Mouse (Mus musculus): ENCODE data around the gene Elof1. TPM values are rescaled to one million over a fixed set of nuclear protein-coding genes. Genes with fewer than 3 reads are reported as not detected.

The Elof1 gene
- polyA plus RNA-seq, 1 experiment from 2014 or later: 157 TPM

DNA sequence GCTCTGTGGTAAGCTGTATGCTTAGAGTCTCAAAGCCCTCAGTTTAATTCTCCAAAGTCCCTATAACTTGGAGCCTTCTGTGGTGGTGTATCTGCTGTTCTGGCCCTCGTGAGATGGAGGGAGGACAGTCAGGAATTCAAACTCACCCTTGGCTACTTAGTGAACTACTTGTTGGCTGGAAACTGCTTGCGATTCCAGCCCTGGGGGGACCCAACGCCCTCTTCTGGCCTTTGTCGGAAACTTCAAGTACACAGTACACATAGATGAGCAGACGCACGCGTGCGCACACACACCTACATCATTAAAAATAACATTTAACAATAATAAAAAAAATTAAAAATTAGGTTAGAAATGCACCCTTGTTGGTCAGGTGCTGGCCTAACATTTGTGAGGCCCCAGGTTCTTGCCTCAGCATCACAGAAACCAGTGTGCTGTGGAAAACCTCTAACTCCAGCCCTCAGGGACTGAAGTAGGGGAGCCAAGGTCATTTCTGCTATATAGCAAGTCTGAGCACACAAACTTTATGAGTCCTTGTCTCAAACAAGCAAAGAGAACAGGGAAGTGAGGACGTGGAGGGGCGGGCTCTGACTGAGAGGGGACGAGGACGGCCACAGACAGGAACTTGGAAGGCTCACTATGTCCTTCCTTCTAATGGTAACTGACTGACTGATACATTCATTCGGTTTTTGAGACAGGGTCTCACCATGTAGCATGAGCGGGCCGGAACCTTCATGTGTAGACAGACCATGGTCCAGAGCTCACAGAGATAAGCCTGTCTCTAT, 8.5 kb upstream of the Elof1 start:
- Histone ChIP-seq H3K4me2 (ENCODE audit: low read depth, low read length) (no peak overlapping the region), H3K9ac (ENCODE audit: low read depth, low read length) (no peak overlapping the region), H3K36me3 (ENCODE audit: control insufficient read depth, insufficient read depth, low read length) (no peaks in the 10 kb centered on the region), H3K27ac (ENCODE audit: low read length) (no peak overlapping the region), H3K9me3 (ENCODE audit: control insufficient read depth, low read length) (no peaks in the 10 kb centered on the region), H3K4me3 (ENCODE audit: low read length) (no peak overlapping the region), H3K4me1 (ENCODE audit: control insufficient read depth, insufficient read depth, low read length) (no peaks in the 10 kb centered on the region), H3K27me3 (replicated peaks; ENCODE audit: control insufficient read depth, insufficient read depth, low read length) (no peaks in the 10 kb centered on the region)
- 82% methylated on average over 15 of the region's 15 CpGs for WGBS
- ATAC-seq: no peak; the same call in 1 of the 2 replicates

- Histone ChIP-seq H3K27me3 (replicated peaks; ENCODE audit: control insufficient read depth, insufficient read depth, low read length) (no peaks in the 10 kb centered on the region), H3K27ac (ENCODE audit: low read length) (no peak overlapping the region), H3K9me3 (ENCODE audit: control insufficient read depth, low read length) (no peaks in the 10 kb centered on the region), H3K4me1 (ENCODE audit: control insufficient read depth, insufficient read depth, low read length) (no peaks in the 10 kb centered on the region), H3K36me3 (ENCODE audit: control insufficient read depth, insufficient read depth, low read length) (no peaks in the 10 kb centered on the region), H3K9ac (ENCODE audit: low read depth, low read length) (no peak overlapping the region), H3K4me3 (ENCODE audit: low read length) (no peak overlapping the region), H3K4me2 (ENCODE audit: low read depth, low read length) (no peak overlapping the region)
- WGBS: 87% methylated on average over 3 of the region's 3 CpGs
- ATAC-seq: no peak
These were observed 7.2 kb upstream of the Elof1 start for GRCm38 (mm10) chr9:22124169-22124568.

DNA sequence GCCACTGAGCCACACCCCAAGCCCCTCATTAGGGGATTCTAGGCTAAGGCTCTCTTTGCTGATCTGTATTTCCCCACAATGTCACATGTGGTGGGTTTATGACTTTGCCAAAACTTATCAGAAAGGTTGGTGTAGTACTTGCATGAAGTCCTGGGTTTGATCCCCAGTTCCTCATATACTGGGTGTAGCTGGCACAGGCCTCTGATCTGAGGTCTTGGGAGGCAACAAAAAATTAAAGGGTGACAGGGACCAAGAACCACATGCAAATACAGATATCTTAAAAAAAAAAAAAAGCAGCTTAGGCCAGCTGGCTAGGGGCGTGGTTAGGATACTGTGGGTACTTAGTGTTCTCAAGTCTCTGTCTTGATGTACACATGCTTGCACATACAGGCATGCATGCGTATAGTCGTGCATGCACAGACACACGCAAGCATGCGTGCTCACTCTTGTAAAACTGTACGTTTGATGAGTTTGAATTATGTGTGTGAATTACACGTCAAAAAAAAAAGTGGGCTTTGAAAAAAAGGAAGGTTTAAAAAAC, 6.2 kb upstream of the Elof1 start:
- H3K36me3 ChIP-seq (ENCODE audit: control insufficient read depth, insufficient read depth, low read length): no peaks in the 10 kb centered on the region
- WGBS: 80% methylated on average over 7 of the region's 7 CpGs
- H3K4me1 ChIP-seq (ENCODE audit: control insufficient read depth, insufficient read depth, low read length): no peaks in the 10 kb centered on the region
- H3K4me2 ChIP-seq (ENCODE audit: low read depth, low read length): no peak overlapping the region
- no peak for ATAC-seq
- H3K27me3 ChIP-seq (replicated peaks; ENCODE audit: control insufficient read depth, insufficient read depth, low read length): no peaks in the 10 kb centered on the region
- H3K4me3 ChIP-seq (ENCODE audit: low read length): no peak overlapping the region
- H3K27ac ChIP-seq (ENCODE audit: low read length): no peak overlapping the region
- no peak overlapping the region for H3K9ac ChIP-seq (ENCODE audit: low read depth, low read length)
- no peaks in the 10 kb centered on the region for H3K9me3 ChIP-seq (ENCODE audit: control insufficient read depth, low read length)

- ATAC-seq: no peak
- no peak overlapping the region for H3K27ac ChIP-seq (ENCODE audit: low read length)
- no peak overlapping the region for H3K4me2 ChIP-seq (ENCODE audit: low read depth, low read length)
- H3K36me3 ChIP-seq (ENCODE audit: control insufficient read depth, insufficient read depth, low read length): no peaks in the 10 kb centered on the region
- H3K4me1 ChIP-seq (ENCODE audit: control insufficient read depth, insufficient read depth, low read length): no peaks in the 10 kb centered on the region
- H3K9ac ChIP-seq (ENCODE audit: low read depth, low read length): no peak overlapping the region
- H3K4me3 ChIP-seq (ENCODE audit: low read length): no peak overlapping the region
- 69% methylated on average over 3 of the region's 3 CpGs for WGBS
- no peaks in the 10 kb centered on the region for H3K27me3 ChIP-seq (replicated peaks; ENCODE audit: control insufficient read depth, insufficient read depth, low read length)
- no peaks in the 10 kb centered on the region for H3K9me3 ChIP-seq (ENCODE audit: control insufficient read depth, low read length)
These were observed 5.0 kb upstream of the Elof1 start for GRCm38 (mm10) chr9:22122005-22122404.

GRCm38 (mm10) chr9:22121545-22121944, 4.6 kb upstream of the Elof1 start:
- Histone ChIP-seq H3K4me2 (ENCODE audit: low read depth, low read length) (no peak overlapping the region), H3K4me3 (ENCODE audit: low read length) (no peak overlapping the region), H3K36me3 (ENCODE audit: control insufficient read depth, insufficient read depth, low read length) (no peaks in the 10 kb centered on the region), H3K27me3 (replicated peaks; ENCODE audit: control insufficient read depth, insufficient read depth, low read length) (no peaks in the 10 kb centered on the region), H3K27ac (ENCODE audit: low read length) (no peak overlapping the region), H3K9ac (ENCODE audit: low read depth, low read length) (no peak overlapping the region), H3K4me1 (ENCODE audit: control insufficient read depth, insufficient read depth, low read length) (no peaks in the 10 kb centered on the region), H3K9me3 (ENCODE audit: control insufficient read depth, low read length) (no peaks in the 10 kb centered on the region)
- ATAC-seq: no peak

- no peak overlapping the region for H3K4me3 ChIP-seq (ENCODE audit: low read length)
- no peaks in the 10 kb centered on the region for H3K27me3 ChIP-seq (replicated peaks; ENCODE audit: control insufficient read depth, insufficient read depth, low read length)
- H3K36me3 ChIP-seq (ENCODE audit: control insufficient read depth, insufficient read depth, low read length): no peaks in the 10 kb centered on the region
- H3K9me3 ChIP-seq (ENCODE audit: control insufficient read depth, low read length): no peaks in the 10 kb centered on the region
- no peak for ATAC-seq
- 87% methylated on average over 4 of the region's 4 CpGs for WGBS
- H3K4me2 ChIP-seq (ENCODE audit: low read depth, low read length): no peak overlapping the region
- H3K27ac ChIP-seq (ENCODE audit: low read length): no peak overlapping the region
- no peak overlapping the region for H3K9ac ChIP-seq (ENCODE audit: low read depth, low read length)
- peaks cover 5% of the 10 kb centered on the region for H3K4me1 ChIP-seq (ENCODE audit: control insufficient read depth, insufficient read depth, low read length)
These were observed 2.6 kb upstream of the Elof1 start for GRCm38 (mm10) chr9:22119543-22119942.

DNA sequence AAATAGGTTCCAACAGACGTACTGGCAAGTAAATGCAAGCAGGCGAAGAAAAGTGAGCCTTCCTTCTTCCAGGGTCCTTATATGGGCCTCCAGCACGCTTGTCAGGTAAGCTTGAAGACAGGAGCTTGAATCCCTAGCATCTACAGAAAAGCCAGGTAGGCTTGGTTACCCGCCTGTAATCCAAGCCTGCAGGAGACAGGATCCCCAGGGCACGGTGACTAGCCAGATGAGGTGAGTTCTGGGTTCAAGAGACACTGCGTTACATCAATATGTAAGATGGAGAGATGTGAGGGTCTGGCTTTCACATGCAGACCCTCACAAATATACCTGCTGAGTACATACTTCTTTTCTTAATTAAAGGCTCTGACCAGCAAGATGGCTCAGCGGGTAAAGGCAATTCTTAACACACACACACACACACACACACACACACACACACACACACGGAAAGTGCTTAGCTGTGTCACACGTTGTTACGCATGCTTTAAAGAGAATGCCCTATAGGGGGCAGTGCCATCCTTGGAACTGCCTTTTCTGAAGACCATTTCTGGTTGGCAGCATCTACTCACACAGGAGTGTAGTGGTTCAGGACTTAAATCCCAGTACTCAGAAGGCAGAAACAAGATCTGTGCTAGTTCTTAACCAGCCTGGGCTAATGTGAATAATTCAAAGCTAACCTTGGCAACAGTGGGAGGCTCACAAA, 933 bp upstream of the Elof1 start:
- H3K9me3 ChIP-seq (ENCODE audit: control insufficient read depth, low read length): no peaks in the 10 kb centered on the region
- ATAC-seq: no peak
- H3K36me3 ChIP-seq (ENCODE audit: control insufficient read depth, insufficient read depth, low read length): peaks cover 10% of the 10 kb centered on the region; the same call in 1 of the 2 replicates
- no peaks in the 10 kb centered on the region for H3K27me3 ChIP-seq (replicated peaks; ENCODE audit: control insufficient read depth, insufficient read depth, low read length)
- no peak overlapping the region for H3K27ac ChIP-seq (ENCODE audit: low read length)
- peak overlapping the region; percentile 69 for H3K4me2 ChIP-seq (ENCODE audit: low read depth, low read length)
- no peak overlapping the region for H3K9ac ChIP-seq (ENCODE audit: low read depth, low read length)
- 38% methylated on average over 10 of the region's 10 CpGs for WGBS
- peaks cover 5% of the 10 kb centered on the region for H3K4me1 ChIP-seq (ENCODE audit: control insufficient read depth, insufficient read depth, low read length)
- H3K4me3 ChIP-seq (ENCODE audit: low read length): peak overlapping the region; percentile 88

DNA sequence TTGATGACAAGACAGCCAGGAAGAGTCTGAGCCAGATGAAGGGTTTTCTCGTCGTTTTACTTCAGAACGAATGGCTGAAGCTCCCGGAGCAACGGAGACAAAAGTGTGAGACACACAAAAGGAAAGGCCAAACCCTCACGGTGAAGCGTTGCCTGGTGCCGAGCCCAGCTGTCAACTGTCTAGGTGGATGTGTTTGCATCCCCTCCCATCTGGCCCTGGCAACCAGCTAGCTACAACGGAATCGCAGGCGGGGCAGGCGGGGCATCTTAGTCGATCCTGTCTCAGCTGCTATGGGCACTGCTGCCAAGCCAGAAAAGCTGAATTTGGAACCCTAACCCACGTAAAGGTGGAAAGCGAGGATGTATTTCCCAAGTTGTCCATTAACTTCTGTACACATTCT, 886 bp downstream of the Elof1 start:
- no peak overlapping the region for H3K27ac ChIP-seq (ENCODE audit: low read length)
- ATAC-seq: no peak
- H3K9ac ChIP-seq (ENCODE audit: low read depth, low read length): peak overlapping the region; percentile 94
- peak overlapping the region; percentile 84 for H3K4me2 ChIP-seq (ENCODE audit: low read depth, low read length)
- peaks cover 5% of the 10 kb centered on the region for H3K4me1 ChIP-seq (ENCODE audit: control insufficient read depth, insufficient read depth, low read length)
- peaks cover 19% of the 10 kb centered on the region for H3K36me3 ChIP-seq (ENCODE audit: control insufficient read depth, insufficient read depth, low read length)
- no peaks in the 10 kb centered on the region for H3K9me3 ChIP-seq (ENCODE audit: control insufficient read depth, low read length)
- WGBS: 17% methylated on average over 15 of the region's 15 CpGs
- no peaks in the 10 kb centered on the region for H3K27me3 ChIP-seq (replicated peaks; ENCODE audit: control insufficient read depth, insufficient read depth, low read length)
- H3K4me3 ChIP-seq (ENCODE audit: low read length): peak overlapping the region; percentile 88

GRCm38 (mm10) chr9:22115635-22116034, 1.3 kb downstream of the Elof1 start:
- 91% methylated on average over 4 of the region's 4 CpGs for WGBS
- Histone ChIP-seq H3K4me3 (ENCODE audit: low read length) (peak overlapping the region; percentile 88), H3K36me3 (ENCODE audit: control insufficient read depth, insufficient read depth, low read length) (peaks cover 19% of the 10 kb centered on the region), H3K27me3 (replicated peaks; ENCODE audit: control insufficient read depth, insufficient read depth, low read length) (no peaks in the 10 kb centered on the region), H3K9me3 (ENCODE audit: control insufficient read depth, low read length) (no peaks in the 10 kb centered on the region), H3K4me2 (ENCODE audit: low read depth, low read length) (peak overlapping the region; percentile 84), H3K9ac (ENCODE audit: low read depth, low read length) (peak overlapping the region; percentile 94), H3K4me1 (ENCODE audit: control insufficient read depth, insufficient read depth, low read length) (peaks cover 5% of the 10 kb centered on the region), H3K27ac (ENCODE audit: low read length) (no peak overlapping the region)
- ATAC-seq: no peak

Data from intestine, embryonic 16.5 days (tissue).